Mouse (Mus musculus): ENCODE results near the gene Itpr1. TPM values are rescaled to one million over a fixed set of nuclear protein-coding genes. Genes with fewer than 3 reads are reported as not detected.

Itpr1 gene
- polyA plus RNA-seq, 1 experiment from 2014 or later = 14.6 TPM

DNA sequence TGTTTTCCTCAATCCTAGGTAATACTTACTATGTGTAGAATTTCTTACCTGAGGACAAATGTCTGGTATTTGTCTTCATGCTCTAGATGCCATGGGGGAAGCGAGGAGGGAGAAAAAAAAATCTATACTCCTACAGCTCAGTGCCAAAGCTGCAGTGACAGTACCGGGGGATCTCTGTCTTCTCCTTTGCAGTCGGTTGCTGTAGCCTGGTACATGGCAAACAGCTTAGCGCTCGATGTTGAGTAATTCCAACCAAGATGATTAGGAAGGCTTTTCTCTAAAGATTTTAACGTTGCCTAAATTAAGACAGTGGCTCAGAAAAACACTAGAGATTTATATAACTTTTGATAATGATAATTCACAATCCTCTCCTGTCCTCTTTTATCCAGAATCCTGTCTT, 221.9 kb downstream of the Itpr1 start:
- no peak for DNase-seq (ENCODE audit: low spot score)
- Histone ChIP-seq H3K9me3 (no peaks in the 10 kb centered on the region), H3K4me3 (no peak overlapping the region), H3K36me3 (peaks cover 13% of the 10 kb centered on the region), H3K27ac (no peak overlapping the region), H3K4me1 (peaks cover 33% of the 10 kb centered on the region), H3K27me3 (ENCODE audit: insufficient read depth, poor library complexity, severe bottlenecking) (no peaks in the 10 kb centered on the region)
- WGBS = 73% methylated on average over 6 of the region's 6 CpGs

DNA sequence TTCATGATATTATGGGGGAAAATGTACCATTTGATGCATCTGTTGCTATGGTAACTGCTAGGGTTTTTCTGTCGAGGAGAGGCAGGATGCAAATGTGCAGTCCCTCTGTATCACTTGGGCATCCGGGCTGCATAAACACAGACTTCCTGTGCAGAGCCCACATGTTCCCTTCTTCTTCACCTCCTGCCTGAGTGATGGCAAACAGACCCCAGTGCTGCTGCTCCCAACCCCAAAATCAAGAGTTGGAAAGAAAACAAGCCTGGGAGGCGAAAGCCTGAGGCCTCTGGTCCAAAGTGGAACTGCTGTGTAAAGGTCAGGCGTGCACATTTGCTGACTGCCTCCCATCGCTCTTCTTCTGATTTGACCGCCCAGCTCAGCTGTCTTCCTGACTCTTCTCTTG, 222.6 kb downstream of the Itpr1 start:
- Histone ChIP-seq H3K9me3 (no peaks in the 10 kb centered on the region), H3K4me3 (no peak overlapping the region), H3K4me1 (peaks cover 33% of the 10 kb centered on the region), H3K27me3 (ENCODE audit: insufficient read depth, poor library complexity, severe bottlenecking) (no peaks in the 10 kb centered on the region), H3K36me3 (peaks cover 18% of the 10 kb centered on the region), H3K27ac (peak overlapping the region; percentile 62)
- 31% methylated on average over 6 of the region's 6 CpGs for WGBS
- no peak for DNase-seq (ENCODE audit: low spot score)

DNA sequence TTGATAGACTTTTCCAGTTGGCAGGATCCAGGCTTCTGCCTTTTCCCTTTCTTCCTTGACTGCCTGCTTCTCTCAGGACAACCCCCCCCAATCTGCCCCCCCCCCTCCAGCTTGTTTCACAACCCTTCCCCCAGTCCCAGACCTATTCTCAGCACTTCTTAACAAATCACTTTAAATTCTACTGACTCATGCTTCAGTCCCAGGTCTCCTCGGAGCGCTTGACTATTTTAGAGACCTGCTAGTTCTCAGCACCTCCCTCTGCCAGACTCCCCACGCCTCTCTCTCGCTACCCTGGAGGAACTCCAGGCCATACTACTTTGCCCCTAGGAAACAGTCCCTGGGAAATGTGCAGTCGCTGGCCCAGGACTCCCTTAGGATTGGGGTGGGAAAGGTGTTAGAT, 223.7 kb downstream of the Itpr1 start:
- Histone ChIP-seq H3K36me3 (peaks cover 30% of the 10 kb centered on the region), H3K4me3 (no peak overlapping the region), H3K27me3 (ENCODE audit: insufficient read depth, poor library complexity, severe bottlenecking) (no peaks in the 10 kb centered on the region), H3K27ac (peak overlapping the region; percentile 62), H3K9me3 (no peaks in the 10 kb centered on the region), H3K4me1 (peaks cover 23% of the 10 kb centered on the region)
- DNase-seq (ENCODE audit: low spot score) = no peak
- WGBS = 14% methylated on average over 5 of the region's 5 CpGs

DNA sequence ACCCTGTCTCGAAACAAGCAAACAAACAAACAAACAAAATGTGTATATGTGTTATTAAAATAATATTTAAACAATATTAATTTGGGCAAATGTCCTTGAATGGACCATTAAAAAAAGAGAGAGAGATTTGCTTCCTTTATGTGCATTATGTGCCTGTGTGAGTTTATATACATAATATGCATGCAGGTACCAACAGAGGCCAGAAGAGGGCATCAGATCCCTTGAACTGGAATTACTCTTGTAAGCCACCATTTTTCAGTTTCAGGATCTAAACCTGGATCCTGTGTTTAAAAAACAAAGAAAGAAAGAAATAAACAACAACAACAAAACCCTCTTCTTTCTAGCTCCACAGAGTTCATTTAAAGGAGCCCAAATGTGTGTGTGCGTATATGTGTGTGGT, 228.4 kb downstream of the Itpr1 start:
- Histone ChIP-seq H3K4me1 (peaks cover 21% of the 10 kb centered on the region), H3K27me3 (ENCODE audit: insufficient read depth, poor library complexity, severe bottlenecking) (no peaks in the 10 kb centered on the region), H3K4me3 (no peak overlapping the region), H3K36me3 (peaks cover 31% of the 10 kb centered on the region), H3K9me3 (no peaks in the 10 kb centered on the region), H3K27ac (no peak overlapping the region)
- WGBS = 93% methylated on average over 2 of the region's 2 CpGs
- DNase-seq (ENCODE audit: low spot score) = no peak

DNA sequence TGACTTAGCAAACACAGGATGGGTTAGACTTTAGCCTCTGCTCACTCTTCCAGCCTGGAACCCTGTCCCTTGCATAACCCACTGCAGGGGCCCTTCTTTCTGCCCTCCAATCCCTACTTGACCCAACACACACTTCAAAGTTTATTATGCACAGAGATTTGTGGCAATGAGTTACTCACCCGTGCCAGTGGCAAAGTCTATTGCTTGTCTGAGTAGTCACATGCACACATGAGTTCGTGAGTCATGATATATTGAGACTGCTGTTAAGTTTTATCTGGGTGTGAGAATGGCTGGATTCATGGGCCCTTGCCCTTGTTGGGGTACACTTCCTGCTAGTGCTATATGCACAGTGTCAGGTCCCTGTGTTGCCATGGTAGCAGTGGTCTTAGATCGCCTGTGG, 229.4 kb downstream of the Itpr1 start:
- 86% methylated on average over 3 of the region's 3 CpGs for WGBS
- Histone ChIP-seq H3K27ac (no peak overlapping the region), H3K27me3 (ENCODE audit: insufficient read depth, poor library complexity, severe bottlenecking) (no peaks in the 10 kb centered on the region), H3K36me3 (peaks cover 31% of the 10 kb centered on the region), H3K9me3 (no peaks in the 10 kb centered on the region), H3K4me1 (peaks cover 19% of the 10 kb centered on the region), H3K4me3 (no peak overlapping the region)
- no peak for DNase-seq (ENCODE audit: low spot score)

DNA sequence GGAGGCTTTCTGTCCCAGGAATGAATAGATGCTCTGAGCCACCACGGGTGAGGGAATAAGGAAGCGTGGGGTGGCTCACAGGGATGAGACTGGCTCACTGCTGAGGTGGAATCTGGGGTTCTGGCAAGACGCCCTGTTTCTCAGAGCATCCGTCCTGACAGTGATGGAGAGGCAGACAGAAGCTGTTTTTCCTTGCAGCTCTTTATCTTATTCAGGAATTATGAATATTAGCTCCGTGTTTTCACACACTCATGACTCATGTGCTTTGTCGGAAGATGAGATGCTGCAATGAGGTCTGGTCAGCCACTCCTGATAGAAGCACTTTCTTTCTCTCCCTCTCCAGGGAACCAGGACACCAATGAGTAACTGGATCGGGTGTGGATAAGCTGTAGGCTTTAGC, 231.5 kb downstream of the Itpr1 start:
- 74% methylated on average over 7 of the region's 7 CpGs for WGBS
- Histone ChIP-seq H3K27me3 (ENCODE audit: insufficient read depth, poor library complexity, severe bottlenecking) (no peaks in the 10 kb centered on the region), H3K27ac (peak overlapping the region; percentile 7; the same call in 1 of the 2 replicates), H3K4me3 (no peak overlapping the region), H3K36me3 (peaks cover 27% of the 10 kb centered on the region), H3K9me3 (no peaks in the 10 kb centered on the region), H3K4me1 (peaks cover 33% of the 10 kb centered on the region)
- no peak for DNase-seq (ENCODE audit: low spot score)

DNA sequence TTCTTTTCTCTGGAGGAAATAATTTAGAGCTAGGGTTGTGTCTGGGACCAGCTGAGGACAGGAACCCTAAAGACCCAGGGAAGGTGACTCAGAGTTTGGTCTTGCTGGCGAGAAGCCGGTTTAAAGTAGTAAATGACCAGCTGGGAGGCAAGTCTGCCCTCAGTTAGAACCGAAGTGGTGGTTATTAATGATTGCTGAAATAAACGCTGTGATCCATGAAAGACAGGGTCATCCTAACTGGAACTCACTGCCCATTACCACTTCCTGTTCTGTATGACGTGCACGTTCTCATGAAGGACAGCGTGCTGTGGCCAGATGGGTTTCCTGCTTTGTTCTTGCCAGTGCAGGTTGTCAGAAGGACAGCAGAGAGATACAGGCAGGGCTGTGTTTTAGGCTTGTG, 232.1 kb downstream of the Itpr1 start:
- DNase-seq (ENCODE audit: low spot score) = no peak
- 83% methylated on average over 7 of the region's 7 CpGs for WGBS

DNA sequence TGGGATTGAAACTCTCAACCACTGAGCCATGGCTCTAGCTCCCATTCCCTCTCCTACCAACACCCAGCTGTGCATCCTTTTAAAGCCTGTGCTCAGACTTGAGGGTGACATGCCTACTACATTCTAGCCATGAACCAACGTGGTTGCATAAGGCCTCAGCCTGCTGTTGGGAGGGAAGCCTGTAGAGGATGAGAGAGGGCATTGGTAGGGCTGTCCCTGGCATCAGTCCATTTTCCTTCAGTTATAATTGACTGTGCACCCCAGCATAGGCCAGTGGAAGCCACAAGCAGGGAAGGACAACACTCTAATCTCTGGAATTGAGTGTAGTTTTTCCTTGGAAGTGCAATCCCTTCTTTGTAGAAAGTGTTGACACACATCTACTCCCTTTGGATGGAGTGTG, 233.9 kb downstream of the Itpr1 start:
- no peak overlapping the region for H3K4me3 ChIP-seq
- DNase-seq (ENCODE audit: low spot score) = no peak
- no peaks in the 10 kb centered on the region for H3K27me3 ChIP-seq (ENCODE audit: insufficient read depth, poor library complexity, severe bottlenecking)
- peaks cover 36% of the 10 kb centered on the region for H3K4me1 ChIP-seq
- H3K27ac ChIP-seq = no peak overlapping the region; the same call in none of the 2 replicates
- H3K9me3 ChIP-seq = no peaks in the 10 kb centered on the region
- 71% methylated on average over 1 of the region's 1 CpGs for WGBS
- H3K36me3 ChIP-seq = peaks cover 6% of the 10 kb centered on the region

More for the DNA sequence above, 232.1 kb downstream of the Itpr1 start:
- peaks cover 22% of the 10 kb centered on the region for H3K36me3 ChIP-seq
- H3K4me3 ChIP-seq = no peak overlapping the region
- no peaks in the 10 kb centered on the region for H3K9me3 ChIP-seq
- H3K27ac ChIP-seq = no peak overlapping the region
- H3K4me1 ChIP-seq = peaks cover 33% of the 10 kb centered on the region
- H3K27me3 ChIP-seq (ENCODE audit: insufficient read depth, poor library complexity, severe bottlenecking) = no peaks in the 10 kb centered on the region

DNA sequence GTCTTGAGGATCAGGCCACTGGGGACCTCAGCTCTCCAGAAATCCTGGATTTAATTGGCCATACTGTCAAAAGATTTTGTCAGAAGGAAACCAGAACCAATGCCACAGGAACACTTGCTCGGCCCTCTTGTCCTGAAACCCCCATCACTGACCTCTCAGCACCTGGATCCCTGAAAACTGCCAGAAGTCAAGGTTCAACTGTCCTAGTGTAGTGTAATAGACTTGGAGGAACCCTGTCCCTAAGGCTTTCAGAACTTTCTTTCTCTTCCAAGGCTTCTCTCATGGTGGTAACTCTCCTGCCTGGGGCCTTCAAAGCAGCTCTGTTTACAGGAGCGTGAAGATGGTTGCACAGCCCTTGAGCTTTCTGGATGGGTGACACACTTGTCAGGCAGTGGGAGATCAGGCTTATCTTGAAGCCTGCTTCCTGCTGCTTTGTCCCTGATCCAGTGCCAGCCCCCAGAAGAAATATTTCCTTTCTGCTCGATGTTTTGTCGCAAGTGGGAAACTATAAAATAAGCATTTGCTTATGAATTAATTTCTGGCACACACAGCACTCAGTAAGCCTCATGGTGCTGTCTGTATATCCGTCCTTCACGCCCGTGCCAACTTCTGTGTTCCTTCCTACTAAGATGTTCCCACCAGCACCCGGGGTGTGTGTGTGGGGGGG, 234.4 kb downstream of the Itpr1 start:
- H3K4me1 ChIP-seq = peaks cover 36% of the 10 kb centered on the region
- DNase-seq (ENCODE audit: low spot score) = no peak
- no peak overlapping the region; the same call in 1 of the 2 replicates for H3K27ac ChIP-seq
- no peaks in the 10 kb centered on the region for H3K9me3 ChIP-seq
- 47% methylated on average over 8 of the region's 8 CpGs for WGBS
- peaks cover 2% of the 10 kb centered on the region; the same call in 1 of the 2 replicates for H3K36me3 ChIP-seq
- no peaks in the 10 kb centered on the region for H3K27me3 ChIP-seq (ENCODE audit: insufficient read depth, poor library complexity, severe bottlenecking)
- no peak overlapping the region for H3K4me3 ChIP-seq

DNA sequence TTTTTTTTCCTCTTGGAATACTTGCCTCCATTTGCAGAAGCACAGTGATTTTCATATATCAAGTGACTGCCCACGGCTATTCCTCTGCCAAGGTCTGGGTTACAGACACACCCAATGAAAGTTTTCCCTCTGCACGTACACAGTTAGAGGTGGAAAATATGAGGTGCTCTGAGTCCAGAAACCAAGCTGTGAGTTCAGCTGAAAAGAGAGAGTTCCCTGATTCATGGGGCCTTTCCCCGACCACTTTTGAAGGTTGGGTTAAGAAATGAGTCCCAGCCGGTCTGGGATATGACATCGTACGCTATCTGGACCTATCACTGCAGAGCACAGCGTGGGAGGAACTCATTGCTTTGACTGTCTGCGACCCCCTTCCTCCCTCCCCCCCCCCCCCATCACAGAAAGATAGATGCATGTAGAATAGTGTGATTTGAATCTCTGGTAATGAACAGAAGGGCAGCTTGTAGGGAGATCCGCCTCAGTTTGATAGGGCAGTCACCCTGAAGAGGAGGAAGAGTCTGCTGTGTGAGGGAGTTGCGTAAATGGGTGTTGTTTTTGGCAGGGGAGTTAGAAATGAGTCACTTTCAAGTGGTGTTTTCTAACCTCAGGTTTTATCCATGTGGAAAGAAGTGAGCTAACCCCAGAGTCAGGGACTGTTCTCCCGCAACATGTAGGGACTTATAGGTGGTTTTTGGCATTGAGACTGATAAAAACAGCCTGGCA, 235.3 kb downstream of the Itpr1 start:
- Histone ChIP-seq H3K4me3 (no peak overlapping the region), H3K9me3 (no peaks in the 10 kb centered on the region), H3K27me3 (ENCODE audit: insufficient read depth, poor library complexity, severe bottlenecking) (no peaks in the 10 kb centered on the region), H3K36me3 (no peaks in the 10 kb centered on the region), H3K4me1 (peaks cover 36% of the 10 kb centered on the region), H3K27ac (no peak overlapping the region; the same call in 1 of the 2 replicates)
- 64% methylated on average over 11 of the region's 11 CpGs for WGBS
- DNase-seq (ENCODE audit: low spot score) = no peak

DNA sequence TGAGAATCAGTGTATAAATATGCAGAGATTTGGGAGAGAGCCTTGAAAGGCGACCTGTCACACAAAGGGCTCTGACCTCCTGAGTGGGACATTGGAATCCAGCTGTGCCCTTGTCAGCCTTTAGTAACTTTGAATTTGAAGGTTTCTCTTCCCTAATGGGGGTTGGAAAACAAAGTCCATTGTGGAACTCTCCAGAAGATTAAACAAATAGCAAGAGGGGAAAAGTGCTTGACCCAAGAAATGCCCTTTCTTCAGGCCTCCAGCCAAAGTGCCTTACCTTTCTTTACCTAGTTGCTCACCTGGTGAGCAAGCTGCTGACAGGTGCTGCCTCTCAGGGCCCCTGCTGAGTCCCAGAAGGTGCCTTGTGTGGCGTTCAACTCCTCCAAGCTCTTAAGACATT, 236.0 kb downstream of the Itpr1 start:
- no peak for DNase-seq (ENCODE audit: low spot score)
- no peaks in the 10 kb centered on the region for H3K27me3 ChIP-seq (ENCODE audit: insufficient read depth, poor library complexity, severe bottlenecking)
- 63% methylated on average over 2 of the region's 2 CpGs for WGBS
- no peak overlapping the region for H3K4me3 ChIP-seq
- peaks cover 36% of the 10 kb centered on the region for H3K4me1 ChIP-seq
- H3K9me3 ChIP-seq = no peaks in the 10 kb centered on the region
- H3K36me3 ChIP-seq = no peaks in the 10 kb centered on the region
- no peak overlapping the region for H3K27ac ChIP-seq

DNA sequence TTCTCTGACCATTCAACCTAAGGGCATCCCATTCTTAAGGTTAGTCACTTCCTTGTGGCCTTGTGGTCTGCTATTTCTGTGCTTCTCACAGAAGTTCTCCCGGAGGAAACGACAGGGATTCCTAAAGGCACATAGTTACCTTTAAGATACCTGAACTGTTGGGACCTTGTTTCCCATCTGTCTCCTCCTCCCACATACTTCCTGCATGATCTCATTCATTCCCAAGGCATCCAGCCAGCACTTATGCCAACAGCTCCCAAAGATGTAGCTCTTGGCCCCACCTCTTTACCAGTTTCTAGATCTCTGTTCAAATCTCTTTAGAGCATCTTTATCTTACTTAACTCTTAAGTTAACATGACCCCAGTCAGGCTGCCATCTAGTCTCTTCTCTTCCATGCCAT, 238.6 kb downstream of the Itpr1 start:
- H3K4me1 ChIP-seq = peaks cover 44% of the 10 kb centered on the region
- no peaks in the 10 kb centered on the region for H3K9me3 ChIP-seq
- no peak overlapping the region for H3K27ac ChIP-seq
- WGBS = 77% methylated on average over 2 of the region's 2 CpGs
- H3K4me3 ChIP-seq = no peak overlapping the region
- H3K27me3 ChIP-seq (ENCODE audit: insufficient read depth, poor library complexity, severe bottlenecking) = no peaks in the 10 kb centered on the region
- H3K36me3 ChIP-seq = no peaks in the 10 kb centered on the region
- no peak for DNase-seq (ENCODE audit: low spot score)

DNA sequence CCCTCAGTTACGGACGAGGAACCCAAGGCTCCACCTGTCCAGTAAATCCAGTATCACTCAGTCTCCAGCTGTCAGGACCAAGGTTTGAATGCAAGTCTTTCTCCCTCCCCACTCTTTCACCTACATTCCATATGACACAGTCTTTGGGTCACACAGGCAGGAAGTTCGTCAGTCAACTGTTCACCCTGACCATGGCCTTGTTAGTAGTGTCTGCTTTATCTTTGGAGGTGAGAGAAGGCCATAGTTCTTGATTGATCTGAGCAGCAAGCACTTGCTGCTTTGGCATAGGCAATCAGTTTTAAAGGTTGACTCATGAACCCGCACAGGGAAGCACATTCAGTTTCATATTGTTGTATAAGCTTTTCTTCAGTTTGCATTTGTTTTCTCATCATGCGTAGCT, 240.7 kb downstream of the Itpr1 start:
- no peak overlapping the region for H3K4me3 ChIP-seq
- no peaks in the 10 kb centered on the region for H3K9me3 ChIP-seq
- H3K36me3 ChIP-seq = no peaks in the 10 kb centered on the region
- H3K27ac ChIP-seq = no peak overlapping the region
- DNase-seq (ENCODE audit: low spot score) = peak; percentile 28
- WGBS = 86% methylated on average over 5 of the region's 5 CpGs
- H3K27me3 ChIP-seq (ENCODE audit: insufficient read depth, poor library complexity, severe bottlenecking) = no peaks in the 10 kb centered on the region
- H3K4me1 ChIP-seq = peaks cover 41% of the 10 kb centered on the region
